Mouse (Mus musculus) hindbrain, embryonic 15.5 days (tissue): Measurements from ENCODE around the gene Gpx2. TPM values are rescaled to one million over a fixed set of nuclear protein-coding genes. Genes with fewer than 3 reads are reported as not detected.

ENCODE experiments used
- ATAC-seq: fragments of 200-750 bp; cut with Nextera tagmentation; 2 replicates; pipeline ENCODE4 v1.8.0; 2017; ENCODE audit warnings: low read depth, moderate number of reproducible peaks, moderate TSS enrichment; ENCODE audit not compliant: low FRiP score
- H3K27ac ChIP-seq: fragments of 300-500 bp; sonication (generic); replicated peaks from 2 replicates; pipeline ENCODE4 v1.5.1; 2015; ENCODE audit warnings: mild to moderate bottlenecking, inconsistent platforms
- H3K27me3 ChIP-seq: fragments of 300-500 bp; sonication (generic); 2 replicates; pipeline ENCODE4 v1.6.1; 2015; ENCODE audit warnings: control low read depth, inconsistent platforms
- H3K36me3 ChIP-seq: fragments of 300-500 bp; sonication (generic); 2 replicates; pipeline ENCODE4 v1.6.1; 2015; ENCODE audit warnings: control low read depth, inconsistent platforms
- H3K4me1 ChIP-seq: fragments of 300-500 bp; sonication (generic); replicated peaks from 2 replicates; pipeline ENCODE4 v1.6.1; 2015; ENCODE audit warnings: control low read depth, inconsistent platforms
- H3K4me2 ChIP-seq: fragments of 300-500 bp; sonication (generic); 2 replicates; pipeline ENCODE4 v1.6.1; 2015; ENCODE audit warnings: moderate library complexity, mild to moderate bottlenecking, inconsistent platforms
- H3K4me3 ChIP-seq: fragments of 300-500 bp; sonication (generic); 2 replicates; pipeline ENCODE4 v1.5.1; 2015; ENCODE audit warnings: mild to moderate bottlenecking, inconsistent platforms
- H3K9ac ChIP-seq: fragments of 300-500 bp; sonication (generic); 2 replicates; pipeline ENCODE4 v1.6.1; 2015; ENCODE audit warnings: inconsistent platforms
- H3K9me3 ChIP-seq: fragments of 300-500 bp; sonication (generic); 2 replicates; pipeline ENCODE4 v1.6.1; 2016; ENCODE audit warnings: control low read depth, inconsistent platforms
- WGBS: fragments of 180-500 bp; shearing (Covaris S2); methylation state at CpG from one replicate; pipeline ENCODE4 v1.1.7; 2015; 5-methylcytosine and 5-hydroxymethylcytosine counted together
- polyA plus RNA-seq: library from polyadenylated mRNA; unstranded; fragments of >200 nt; fragmentation: Nextera tagmentation; extraction: Ambion mirVana; gene quantifications from 2 replicates; pipeline ENCODE4 v1.2.1, GENCODE M21; 2015

The Gpx2 gene
- polyA plus RNA-seq, 1 experiment from 2014 or later = not detected

GRCm38 (mm10) chr12:76775132-76775531 is 20.2 kb downstream of the Gpx2 start:
- 63% methylated on average over 4 of the region's 4 CpGs for WGBS
- Histone ChIP-seq H3K9ac (no peak overlapping the region), H3K4me1 (no peaks in the 10 kb centered on the region), H3K9me3 (no peaks in the 10 kb centered on the region), H3K36me3 (no peaks in the 10 kb centered on the region), H3K27me3 (no peaks in the 10 kb centered on the region), H3K4me3 (no peak overlapping the region), H3K27ac (no peak overlapping the region), H3K4me2 (no peak overlapping the region)
- no peak for ATAC-seq

- WGBS = 81% methylated on average over 3 of the region's 3 CpGs
- no peaks in the 10 kb centered on the region for H3K4me1 ChIP-seq
- no peaks in the 10 kb centered on the region for H3K9me3 ChIP-seq
- H3K9ac ChIP-seq = no peak overlapping the region
- H3K4me3 ChIP-seq = no peak overlapping the region
- H3K36me3 ChIP-seq = no peaks in the 10 kb centered on the region
- H3K27ac ChIP-seq = no peak overlapping the region
- no peaks in the 10 kb centered on the region for H3K27me3 ChIP-seq
- H3K4me2 ChIP-seq = no peak overlapping the region
- no peak for ATAC-seq
Observed at GRCm38 (mm10) chr12:76774652-76775051, 20.7 kb downstream of the Gpx2 start.

- WGBS = 90% methylated on average over 5 of the region's 5 CpGs
- no peaks in the 10 kb centered on the region for H3K36me3 ChIP-seq
- H3K4me2 ChIP-seq = no peak overlapping the region
- no peak overlapping the region for H3K9ac ChIP-seq
- no peaks in the 10 kb centered on the region for H3K27me3 ChIP-seq
- no peak overlapping the region for H3K27ac ChIP-seq
- H3K9me3 ChIP-seq = no peaks in the 10 kb centered on the region
- ATAC-seq = no peak
- peaks cover 2% of the 10 kb centered on the region for H3K4me1 ChIP-seq
- no peak overlapping the region for H3K4me3 ChIP-seq
Observed at GRCm38 (mm10) chr12:76771540-76771939, 23.8 kb downstream of the Gpx2 start.

- WGBS = 91% methylated on average over 5 of the region's 5 CpGs
- H3K36me3 ChIP-seq = no peaks in the 10 kb centered on the region
- no peaks in the 10 kb centered on the region for H3K27me3 ChIP-seq
- H3K4me1 ChIP-seq = peaks cover 8% of the 10 kb centered on the region
- H3K9ac ChIP-seq = no peak overlapping the region
- no peak overlapping the region for H3K4me2 ChIP-seq
- H3K27ac ChIP-seq = no peak overlapping the region
- H3K9me3 ChIP-seq = no peaks in the 10 kb centered on the region
- ATAC-seq = no peak
- no peak overlapping the region for H3K4me3 ChIP-seq
Observed at GRCm38 (mm10) chr12:76770841-76771500, 24.4 kb downstream of the Gpx2 start.

GRCm38 (mm10) chr12:76765901-76766630 is 29.3 kb downstream of the Gpx2 start:
- H3K36me3 ChIP-seq = no peaks in the 10 kb centered on the region
- no peaks in the 10 kb centered on the region for H3K9me3 ChIP-seq
- peak overlapping the region; percentile 84 for H3K27ac ChIP-seq
- H3K4me3 ChIP-seq = peak overlapping the region; percentile 53
- H3K4me1 ChIP-seq = peaks cover 17% of the 10 kb centered on the region
- peak overlapping the region; percentile 52 for H3K4me2 ChIP-seq
- no peaks in the 10 kb centered on the region for H3K27me3 ChIP-seq
- peak; percentile 66 for ATAC-seq
- H3K9ac ChIP-seq = peak overlapping the region; percentile 45
- 28% methylated on average over 20 of the region's 20 CpGs for WGBS

- Histone ChIP-seq H3K4me1 (peaks cover 17% of the 10 kb centered on the region), H3K36me3 (no peaks in the 10 kb centered on the region), H3K9me3 (no peaks in the 10 kb centered on the region), H3K9ac (peak within 1 kb of the TSS; percentile 45), H3K27ac (peak within 1 kb of the TSS; percentile 84), H3K27me3 (no peaks in the 10 kb centered on the region), H3K4me2 (peak within 1 kb of the TSS; percentile 52), H3K4me3 (peak within 1 kb of the TSS; percentile 53)
- 0% methylated on average over 31 of the region's 31 CpGs for WGBS
- ATAC-seq = peak; percentile 98
Observed at GRCm38 (mm10) chr12:76765354-76765851, 30.0 kb downstream of the Gpx2 start, which contains the start of the genes Churc1 and Fntb. Gene Churc1 (plus strand): TSS chr12:76765538. Gene Fntb (plus strand): TSS chr12:76765589.

GRCm38 (mm10) chr12:76752652-76753318 is 42.6 kb downstream of the Gpx2 start:
- ATAC-seq = no peak; the same call in 1 of the 2 replicates
- Histone ChIP-seq H3K27me3 (no peaks in the 10 kb centered on the region), H3K27ac (no peak overlapping the region), H3K9me3 (no peaks in the 10 kb centered on the region), H3K36me3 (no peaks in the 10 kb centered on the region), H3K9ac (no peak overlapping the region), H3K4me1 (no peaks in the 10 kb centered on the region), H3K4me2 (0 out of 2 replicates have a peak overlapping the region, but pooled peaks have one; percentile 24), H3K4me3 (no peak overlapping the region)
- 47% methylated on average over 14 of the region's 14 CpGs for WGBS

- no peak overlapping the region for H3K9ac ChIP-seq
- no peaks in the 10 kb centered on the region for H3K36me3 ChIP-seq
- H3K4me3 ChIP-seq = no peak overlapping the region
- H3K27ac ChIP-seq = no peak overlapping the region
- no peaks in the 10 kb centered on the region for H3K27me3 ChIP-seq
- no peaks in the 10 kb centered on the region for H3K9me3 ChIP-seq
- no peak overlapping the region for H3K4me2 ChIP-seq
- ATAC-seq = no peak
- 85% methylated on average over 16 of the region's 16 CpGs for WGBS
- no peaks in the 10 kb centered on the region for H3K4me1 ChIP-seq
Observed at GRCm38 (mm10) chr12:76750866-76751459, 44.4 kb downstream of the Gpx2 start.

Other genes starting within 250 kb of the Gpx2 start
- gene Sptb, start 85.0 kb downstream of the Gpx2 start, polyA plus RNA-seq = 6.3 and 8.0 TPM in 2 replicates
- 134 and 149 TPM in 2 replicates for gene Churc1, start 30.0 kb downstream of the Gpx2 start, polyA plus RNA-seq
- 40.4 and 46.0 TPM in 2 replicates for gene Fntb, start 30.0 kb downstream of the Gpx2 start, polyA plus RNA-seq
- gene Rab15, start 27.4 kb upstream of the Gpx2 start, polyA plus RNA-seq = 51.8 and 52.5 TPM in 2 replicates
- gene Max, start 166.6 kb upstream of the Gpx2 start, polyA plus RNA-seq = 21.4 and 22.5 TPM in 2 replicates